Mouse (Mus musculus) heart, adult 11 months (tissue): ENCODE data around the gene Adh4.

Experiments
- DNase-seq: peaks from one replicate; pipeline ENCODE4 v3.0.0; 2022

The Adh4 gene

DNA sequence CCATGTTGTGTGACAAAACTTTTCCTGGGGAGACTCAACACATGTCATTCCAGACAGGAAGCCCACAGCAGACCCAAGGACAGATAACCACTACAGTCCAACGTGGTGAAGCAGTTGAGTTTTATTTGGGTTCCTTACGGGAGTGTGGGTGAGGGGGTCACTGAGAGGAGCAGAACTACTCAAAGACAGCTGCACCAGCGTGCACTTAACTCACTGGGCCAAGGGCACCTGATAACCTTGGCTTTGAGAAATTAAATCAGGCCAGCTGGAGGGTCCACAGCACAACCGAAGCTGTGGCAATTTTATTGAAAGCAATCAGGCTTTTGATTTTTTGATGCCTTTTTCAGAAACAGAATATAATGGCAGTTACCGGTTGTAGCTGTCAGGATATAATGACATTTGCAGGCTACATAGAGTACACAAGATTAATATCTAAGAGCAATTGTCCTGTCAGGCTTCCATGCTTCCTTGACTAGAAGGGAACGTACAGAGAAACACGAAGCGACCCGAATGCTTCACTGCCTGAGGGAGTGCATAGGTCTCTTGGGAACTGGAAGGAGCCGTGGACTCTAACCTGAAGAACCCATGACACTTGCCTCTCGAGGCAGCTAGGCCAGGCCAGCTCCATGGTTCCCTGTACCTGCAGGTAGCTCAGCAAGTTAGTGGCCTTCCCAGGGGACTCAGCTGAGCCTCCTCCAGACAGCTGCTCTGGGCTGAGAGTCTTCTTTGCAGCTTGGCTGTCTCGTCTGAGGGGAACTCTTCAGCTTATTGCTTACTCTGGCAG is 33.0 kb downstream of the Adh4 start:
- peak; percentile 85 for DNase-seq

DNA sequence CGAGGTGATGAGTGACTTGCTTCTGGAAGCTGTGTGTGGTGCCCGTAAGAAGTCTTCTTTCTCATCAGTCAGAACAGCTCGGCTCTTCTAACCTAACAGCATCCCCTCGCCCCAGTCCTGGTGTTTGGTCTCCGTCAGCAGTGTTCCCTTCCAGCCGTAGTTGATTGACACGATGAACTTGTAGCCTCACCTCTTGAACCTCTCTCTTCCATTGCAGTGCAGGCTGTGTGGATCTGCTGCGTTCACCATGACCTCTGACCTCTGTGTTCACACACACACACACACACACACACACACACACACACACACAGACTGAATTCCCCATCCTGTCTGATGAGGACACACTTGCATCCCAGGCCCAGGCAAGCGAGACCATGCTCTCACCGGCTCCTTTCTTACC is 36.9 kb downstream of the Adh4 start:
- no peak for DNase-seq

GRCm38 (mm10) chr3:138454234-138454633 is 39.0 kb downstream of the Adh4 start:
- no peak for DNase-seq

- DNase-seq = peak; percentile 80
These were observed 39.6 kb downstream of the Adh4 start for GRCm38 (mm10) chr3:138454711-138455435.

- DNase-seq = peak; percentile 2
These were observed 43.2 kb downstream of the Adh4 start for GRCm38 (mm10) chr3:138458441-138458840.

- peak; percentile 71 for DNase-seq
These were observed 45.0 kb downstream of the Adh4 start for GRCm38 (mm10) chr3:138460260-138460659.

- DNase-seq = no peak
These were observed 46.6 kb downstream of the Adh4 start for GRCm38 (mm10) chr3:138461832-138462231.

DNA sequence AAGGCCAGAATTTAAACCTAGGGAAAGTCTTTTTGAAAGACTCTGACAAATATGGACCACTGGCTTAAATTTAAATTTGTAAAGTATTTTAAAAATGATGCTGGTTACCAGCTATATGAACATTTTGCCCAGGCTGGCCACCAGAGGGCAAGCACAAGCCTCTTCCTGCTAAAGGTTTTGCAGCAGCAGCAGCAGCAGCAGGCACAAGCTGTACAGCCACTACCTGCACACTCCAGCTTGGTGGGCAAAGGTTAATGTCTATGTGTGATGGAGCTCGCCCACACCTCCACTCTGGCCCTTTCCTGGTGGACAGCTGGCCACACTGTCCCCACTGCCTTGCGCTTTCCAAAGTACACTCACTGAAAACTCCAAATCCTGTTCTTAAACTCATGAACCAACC is 47.9 kb downstream of the Adh4 start:
- peak; percentile 82 for DNase-seq

DNA sequence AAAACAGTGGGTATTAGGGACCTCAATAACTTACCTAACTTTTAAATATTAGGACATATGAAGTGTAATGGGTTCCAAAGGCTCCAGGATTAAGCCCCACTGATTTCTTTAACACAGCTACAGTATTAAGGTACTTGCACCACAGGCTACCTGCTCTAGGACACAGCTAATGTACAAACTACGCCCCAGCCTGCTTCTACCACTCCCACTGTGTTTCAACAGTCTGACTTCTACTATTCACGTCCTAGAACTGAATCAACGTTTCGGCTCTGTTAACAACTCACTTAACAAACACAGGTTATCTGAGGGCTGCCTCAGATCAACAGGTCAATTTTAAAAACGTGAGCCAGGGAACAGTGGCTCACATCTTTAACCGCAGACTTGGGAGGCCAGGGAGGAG is 48.5 kb downstream of the Adh4 start:
- DNase-seq = no peak

DNA sequence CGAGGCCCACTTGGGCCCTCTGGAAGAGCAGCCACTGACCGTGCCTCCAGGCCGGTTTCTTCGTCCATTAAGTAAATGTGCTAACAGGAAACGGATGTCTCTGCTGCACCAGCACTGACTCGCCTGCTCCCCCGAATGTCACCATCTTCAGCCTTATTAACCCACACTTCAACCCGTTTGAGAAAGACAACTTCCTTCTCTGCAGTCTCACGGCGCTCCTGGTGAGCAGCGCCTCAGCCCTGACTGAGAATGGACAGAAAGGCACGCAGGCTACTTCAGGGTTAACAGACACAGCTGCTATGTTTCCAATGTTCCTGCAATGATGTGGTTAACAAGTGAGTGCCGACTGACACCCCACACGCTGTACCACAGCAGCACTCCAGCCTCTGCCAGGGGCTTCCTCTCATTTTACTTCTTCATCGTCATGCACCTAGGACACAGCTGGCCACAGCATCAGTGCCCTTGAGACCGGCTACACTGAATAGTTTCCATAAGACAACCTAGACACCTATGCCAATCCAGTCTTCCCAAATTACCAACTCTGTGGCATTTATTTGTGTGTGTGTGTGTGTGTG is 49.4 kb downstream of the Adh4 start:
- DNase-seq = peak; percentile 80

- peak; percentile 66 for DNase-seq
These were observed 51.4 kb downstream of the Adh4 start for GRCm38 (mm10) chr3:138466656-138467055.

GRCm38 (mm10) chr3:138471066-138471465 is 55.8 kb downstream of the Adh4 start:
- peak; percentile 63 for DNase-seq

- peak; percentile 50 for DNase-seq
These were observed 64.2 kb downstream of the Adh4 start for GRCm38 (mm10) chr3:138479489-138479888.
